Mouse (Mus musculus): ENCODE results near the gene Polrmt.

Polrmt gene

GRCm38 (mm10) chr10:79743161-79743560, 3.2 kb downstream of the Polrmt start:
- no peak for DNase-seq (ENCODE audit: low read depth)

- DNase-seq (ENCODE audit: low read depth), result no peak
Observed at GRCm38 (mm10) chr10:79740863-79741262, 5.5 kb downstream of the Polrmt start.

- no peak for DNase-seq (ENCODE audit: low read depth)
Observed at GRCm38 (mm10) chr10:79739234-79739633, 7.1 kb downstream of the Polrmt start.

GRCm38 (mm10) chr10:79738259-79738658, 8.1 kb downstream of the Polrmt start:
- DNase-seq (ENCODE audit: low read depth), result peak; percentile 53

- no peak for DNase-seq (ENCODE audit: low read depth)
Observed at GRCm38 (mm10) chr10:79736706-79737105, 9.7 kb downstream of the Polrmt start.

GRCm38 (mm10) chr10:79735361-79735760, 11.0 kb downstream of the Polrmt start:
- no peak for DNase-seq (ENCODE audit: low read depth)

- no peak for DNase-seq (ENCODE audit: low read depth)
Observed at GRCm38 (mm10) chr10:79733847-79734246, 12.5 kb downstream of the Polrmt start.

- DNase-seq (ENCODE audit: low read depth), result peak; percentile 62
Observed at GRCm38 (mm10) chr10:79732500-79732899, 13.9 kb downstream of the Polrmt start.

- no peak for DNase-seq (ENCODE audit: low read depth)
Observed at GRCm38 (mm10) chr10:79729357-79729965, 16.9 kb downstream of the Polrmt start.

- DNase-seq (ENCODE audit: low read depth), result no peak
Observed at GRCm38 (mm10) chr10:79728323-79729249, 17.8 kb downstream of the Polrmt start.

GRCm38 (mm10) chr10:79726090-79726489, 20.3 kb downstream of the Polrmt start:
- peak; percentile 67 for DNase-seq (ENCODE audit: low read depth)

- DNase-seq (ENCODE audit: low read depth), result no peak
Observed at GRCm38 (mm10) chr10:79723692-79724091, 22.7 kb downstream of the Polrmt start.

- no peak for DNase-seq (ENCODE audit: low read depth)
Observed at GRCm38 (mm10) chr10:79723047-79723446, 23.3 kb downstream of the Polrmt start.

- no peak for DNase-seq (ENCODE audit: low read depth)
Observed at GRCm38 (mm10) chr10:79721089-79721488, 25.3 kb downstream of the Polrmt start.

GRCm38 (mm10) chr10:79717640-79718357, 28.6 kb downstream of the Polrmt start:
- DNase-seq (ENCODE audit: low read depth), result peak; percentile 83

- peak; percentile 55 for DNase-seq (ENCODE audit: low read depth)
Observed at GRCm38 (mm10) chr10:79716988-79717355, 29.4 kb downstream of the Polrmt start.

GRCm38 (mm10) chr10:79716254-79716987, 30.0 kb downstream of the Polrmt start, which contains the start of gene Hcn2:
TSS of gene Hcn2 (plus strand) at chr10:79716634.
- no peak for DNase-seq (ENCODE audit: low read depth)

GRCm38 (mm10) chr10:79714996-79715395, 31.4 kb downstream of the Polrmt start:
- no peak for DNase-seq (ENCODE audit: low read depth)

- no peak for DNase-seq (ENCODE audit: low read depth)
Observed at GRCm38 (mm10) chr10:79713163-79713562, 33.2 kb downstream of the Polrmt start.

GRCm38 (mm10) chr10:79712499-79713126, 33.8 kb downstream of the Polrmt start:
- peak; percentile 86 for DNase-seq (ENCODE audit: low read depth)

- DNase-seq (ENCODE audit: low read depth), result peak; percentile 63
Observed at GRCm38 (mm10) chr10:79712029-79712428, 34.4 kb downstream of the Polrmt start.
